Mouse (Mus musculus) telencephalon, adult 2 months (tissue): ENCODE measurements around the gene Shb.

Experiments used
- DNase-seq: peaks from one replicate; pipeline ENCODE4 v3.0.0-alpha.2; 2011; ENCODE audit warnings: low read depth, low spot score

Shb gene

GRCm38 (mm10) chr4:45503816-45504215 lies 28.5 kb downstream of the Shb start:
- no peak for DNase-seq

GRCm38 (mm10) chr4:45503380-45503779 lies 28.9 kb downstream of the Shb start:
- DNase-seq, result no peak

- DNase-seq, result no peak
Observed at GRCm38 (mm10) chr4:45502002-45502401, 30.3 kb downstream of the Shb start.

- no peak for DNase-seq
Observed at GRCm38 (mm10) chr4:45500381-45500780, 31.9 kb downstream of the Shb start.

GRCm38 (mm10) chr4:45499556-45499955 lies 32.7 kb downstream of the Shb start:
- no peak for DNase-seq

- DNase-seq, result no peak
Observed at GRCm38 (mm10) chr4:45499081-45499480, 33.2 kb downstream of the Shb start.

- no peak for DNase-seq
Observed at GRCm38 (mm10) chr4:45498345-45498744, 33.9 kb downstream of the Shb start.

DNA sequence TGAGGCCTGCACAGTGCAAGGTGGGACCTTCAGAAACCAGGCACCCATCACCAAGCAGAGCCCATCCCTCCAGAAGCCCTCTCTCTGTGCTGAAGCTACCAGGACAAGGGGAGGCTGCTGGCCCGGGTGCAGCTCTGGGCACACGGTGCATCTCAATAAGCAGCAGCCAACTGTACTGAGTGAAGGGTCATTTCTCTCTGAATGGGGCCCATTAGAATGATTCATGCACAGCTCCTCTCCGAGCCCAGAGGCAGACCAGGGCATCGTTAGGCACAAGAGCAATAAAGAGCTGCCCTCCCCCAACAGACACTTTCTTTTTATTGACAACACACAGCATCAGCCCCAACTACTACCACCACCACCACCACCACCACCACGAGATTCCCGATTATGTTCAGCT lies 35.0 kb downstream of the Shb start:
- no peak for DNase-seq

- DNase-seq, result no peak
Observed at GRCm38 (mm10) chr4:45495531-45496201, 36.6 kb downstream of the Shb start.

GRCm38 (mm10) chr4:45493786-45494400 lies 38.4 kb downstream of the Shb start:
- no peak for DNase-seq

- no peak for DNase-seq
Observed at GRCm38 (mm10) chr4:45493118-45493517, 39.2 kb downstream of the Shb start.

- no peak for DNase-seq
Observed at GRCm38 (mm10) chr4:45492681-45493081, 39.6 kb downstream of the Shb start.

DNA sequence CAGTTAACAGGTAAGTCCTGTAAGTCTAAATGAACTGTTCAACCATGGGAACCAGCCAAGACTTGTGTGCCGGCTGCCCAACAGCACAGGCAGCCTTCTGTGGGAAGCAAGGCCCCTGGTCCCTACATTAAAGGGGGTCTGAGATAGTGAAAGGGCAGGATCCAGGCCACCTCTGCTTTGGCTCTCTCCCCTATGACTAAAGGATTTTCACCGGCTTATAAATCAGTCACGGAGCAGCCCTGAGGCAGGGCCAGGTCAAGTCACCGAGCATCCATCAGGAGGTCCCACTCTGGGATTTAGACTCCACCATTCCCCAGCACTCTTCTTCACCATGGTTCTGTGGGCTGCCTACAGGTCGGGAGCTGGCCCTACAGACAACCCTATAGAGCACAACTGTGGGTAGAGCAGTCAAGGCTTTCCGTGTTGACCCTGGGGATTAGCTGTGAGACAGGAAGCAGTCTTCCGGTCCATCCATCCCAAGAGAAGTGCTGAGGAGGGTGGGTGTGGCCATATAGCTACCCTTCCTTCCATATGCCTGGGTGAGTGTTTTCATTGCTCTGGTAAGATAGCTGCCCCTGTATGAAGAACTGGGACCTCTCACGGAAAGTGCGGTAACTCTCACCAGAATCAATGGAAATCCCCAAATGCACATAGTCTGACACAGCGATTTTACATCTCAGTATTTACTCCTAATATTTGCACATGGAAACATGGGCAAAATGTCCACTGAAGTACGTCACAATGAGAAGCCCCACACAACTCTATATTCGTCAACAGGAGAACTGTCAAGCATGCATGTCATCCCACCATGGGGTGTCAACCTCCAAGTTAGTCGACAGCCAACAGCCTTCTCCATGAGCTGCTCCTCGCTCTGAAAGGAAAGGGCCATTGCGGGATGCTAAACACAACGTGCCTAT lies 40.3 kb downstream of the Shb start:
- no peak for DNase-seq

DNA sequence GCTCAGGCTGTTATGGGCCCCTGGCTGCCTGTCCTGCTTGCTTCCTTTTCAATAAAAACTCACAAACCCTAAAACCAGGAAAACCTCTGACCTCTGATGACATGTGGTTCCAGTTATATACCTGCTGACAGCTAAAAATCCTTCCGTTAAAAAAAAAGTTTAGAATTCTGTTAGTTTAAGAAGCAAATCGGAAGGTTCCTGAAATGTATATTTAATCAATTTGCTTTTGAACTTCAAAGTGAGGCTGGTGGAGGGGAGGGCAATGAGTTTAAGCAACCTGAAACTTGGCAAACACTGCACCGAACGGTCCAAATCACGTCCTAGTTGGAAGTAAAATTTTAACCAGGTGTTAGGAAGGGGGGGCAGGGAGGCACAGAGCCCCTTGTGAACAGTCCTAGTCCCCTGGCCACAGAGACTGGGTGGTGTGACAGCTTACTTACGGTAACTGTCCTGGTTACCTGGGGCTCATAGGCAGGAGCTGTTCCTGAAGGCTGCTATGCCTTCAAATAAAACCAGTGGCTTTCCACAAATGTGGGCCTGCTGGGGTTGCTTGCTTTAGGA lies 41.1 kb downstream of the Shb start:
- DNase-seq, result no peak

GRCm38 (mm10) chr4:45490036-45490752 lies 42.1 kb downstream of the Shb start:
- DNase-seq, result no peak

DNA sequence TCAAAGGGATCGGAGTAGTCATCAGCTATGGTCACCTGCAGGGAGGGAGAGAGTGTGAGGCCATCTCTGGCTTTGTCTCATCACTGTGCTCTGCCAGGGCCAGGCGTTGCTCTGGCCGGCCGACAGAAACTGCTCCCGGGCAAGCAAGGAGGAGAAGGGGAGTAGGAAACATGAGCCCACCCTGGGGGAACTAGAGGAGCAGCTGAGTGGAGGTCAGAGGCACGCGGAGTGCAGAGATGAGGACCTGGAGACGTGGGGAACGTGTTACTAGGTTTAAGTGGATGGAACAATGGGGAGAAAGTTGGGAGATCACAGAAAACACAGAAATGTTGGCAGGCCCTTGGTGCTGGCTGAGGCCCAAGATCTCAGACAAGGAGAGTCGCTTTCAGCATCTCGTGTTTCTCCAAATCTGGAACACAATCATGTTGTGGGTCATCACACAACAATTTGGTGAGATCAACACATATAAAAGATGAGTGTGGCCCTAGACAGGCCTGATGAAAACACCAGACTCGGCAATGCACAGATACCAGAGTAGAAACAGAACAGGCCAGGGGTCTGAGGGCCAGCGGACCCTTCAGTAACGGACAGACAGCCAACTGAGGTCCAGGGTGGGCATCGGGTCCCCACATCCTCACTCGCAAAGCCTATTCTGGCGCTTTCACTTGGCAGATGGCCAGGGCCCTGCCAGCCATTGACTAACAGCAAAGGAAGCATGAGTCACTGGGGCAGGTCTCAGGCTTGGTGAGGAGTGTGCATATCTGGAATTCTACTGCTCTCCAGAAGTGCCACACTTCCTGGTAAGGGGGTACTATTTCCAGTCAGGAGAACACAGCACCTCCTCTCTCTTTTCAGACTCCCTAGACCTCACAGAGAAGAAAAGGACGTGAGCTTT lies 42.9 kb downstream of the Shb start:
- no peak for DNase-seq

GRCm38 (mm10) chr4:45487681-45488081 lies 44.6 kb downstream of the Shb start:
- DNase-seq, result no peak

- no peak for DNase-seq
Observed at GRCm38 (mm10) chr4:45485024-45485423, 47.2 kb downstream of the Shb start.

DNA sequence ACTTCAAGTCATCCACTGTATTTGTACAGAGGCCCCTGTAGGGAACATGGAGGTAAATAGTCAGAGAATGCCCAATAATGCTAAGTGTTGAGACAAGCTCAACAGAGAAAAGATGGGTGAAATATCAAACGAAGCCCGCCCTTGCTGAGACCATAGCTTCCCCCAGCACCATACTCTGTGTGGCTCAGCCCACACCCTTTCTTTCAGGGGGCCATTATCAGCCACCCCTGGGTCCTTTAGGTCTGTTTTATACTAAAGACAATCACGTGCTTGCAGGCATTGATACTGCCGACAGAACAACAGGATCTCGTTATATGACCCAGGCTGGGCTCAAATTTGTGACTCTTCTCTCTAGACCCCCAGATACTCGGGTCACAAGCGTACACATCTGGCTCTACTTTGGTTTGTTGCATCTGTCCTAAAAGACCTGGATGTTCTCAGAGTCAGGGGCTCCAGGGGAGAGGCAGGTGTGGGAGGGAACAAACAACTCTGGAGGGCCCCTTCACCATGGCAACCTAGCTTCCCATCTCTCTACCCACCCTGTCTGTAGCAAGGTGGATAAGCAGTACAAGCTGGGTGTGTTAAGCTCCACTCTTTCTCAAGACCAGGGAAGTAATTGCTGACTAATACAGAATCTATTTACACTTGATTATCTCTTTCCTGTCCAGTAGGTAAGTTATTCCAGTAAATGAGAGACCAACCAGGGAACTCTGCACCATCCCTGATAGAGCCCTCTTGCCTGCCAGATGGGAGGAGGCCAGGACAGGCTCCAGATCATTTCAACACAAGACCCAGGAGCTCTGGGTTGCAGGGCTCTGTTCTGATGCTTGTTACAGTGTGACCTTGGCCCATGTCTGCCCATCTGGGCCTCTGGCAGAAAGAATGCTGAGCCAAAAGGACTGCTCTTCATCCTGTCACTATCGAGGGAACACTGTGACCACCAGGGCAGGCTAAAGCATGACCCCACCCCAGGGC lies 48.7 kb downstream of the Shb start:
- no peak for DNase-seq
